Mouse (Mus musculus): ENCODE measurements around the gene Olfml2a. TPM values are rescaled to one million over a fixed set of nuclear protein-coding genes. Genes with fewer than 3 reads are reported as not detected.

The Olfml2a gene
- total and polyA plus RNA-seq, 3 experiments, result 0.12 to 0.33 TPM; not detected in 1

GRCm38 (mm10) chr2:38997386-38998374 lies 65.9 kb downstream of the Olfml2a start, which contains the start of gene Wdr38 (continued):
- TF ChIP-seq CTCF (IDR thresholded peaks at IDR 0.05 in 2 of 3, conservative IDR thresholded peaks at IDR 0.05 in 1 of 3; ENCODE audit: control insufficient read depth in 1 of 3, insufficient read depth in 1 of 3, low read depth in 2 of 3, low read length in 3 of 3, poor library complexity in 1 of 3, severe bottlenecking in 1 of 3), result peak; percentile 83 to 98 (median 93)
- TF ChIP-seq POLR2A (IDR thresholded peaks at IDR 0.05; ENCODE audit: control insufficient read depth in 1 of 2, insufficient read depth in 1 of 2, low read depth in 1 of 2, low read length in 2 of 2, poor library complexity in 1 of 2), result peak; percentile 44 to 76; a peak in 3 of 4 replicates
- no peak for TF ChIP-seq JUND (IDR thresholded peaks at IDR 0.05; ENCODE audit: low read depth, low read length)
- TF ChIP-seq ZNF384 (IDR thresholded peaks at IDR 0.05; ENCODE audit: low read depth, low read length), result no peak
- TF ChIP-seq UBTF (IDR thresholded peaks at IDR 0.05; ENCODE audit: borderline replicate concordance, insufficient read depth, low read depth, low read length), result no peak

- peaks cover 29% of the 10 kb centered on the region for H3K79me2 ChIP-seq (ENCODE audit: control insufficient read depth, insufficient read depth, low read length, poor library complexity)
- no peak for TF ChIP-seq POLR2A (IDR thresholded peaks at IDR 0.05; ENCODE audit: control insufficient read depth in 1 of 2, insufficient read depth in 1 of 2, low read depth in 1 of 2, low read length in 2 of 2, poor library complexity in 1 of 2)
- peak overlapping the region; percentile 0; the same call in 1 of the 2 replicates for H3K27ac ChIP-seq (ENCODE audit: control insufficient read depth, low read depth, low read length)
- H3K9ac ChIP-seq (ENCODE audit: control insufficient read depth, low read depth, low read length, poor library complexity, severe bottlenecking), result peak overlapping the region; percentile 28
- H3K4me3 ChIP-seq (ENCODE audit: control insufficient read depth in 1 of 2, insufficient read depth in 1 of 2, low read depth in 2 of 2, low read length in 2 of 2), result peak overlapping the region in 1 of 2 experiments; percentile 56; a peak in 1 of 4 replicates
- H3K9me3 ChIP-seq (replicated peaks; ENCODE audit: insufficient read depth, low read length), result no peaks in the 10 kb centered on the region
- no peaks in the 10 kb centered on the region for H3K27me3 ChIP-seq (ENCODE audit: control insufficient read depth in 1 of 2, insufficient read depth in 2 of 2, low read length in 2 of 2)
- peaks cover 0 to 13% of the 10 kb centered on the region in 2 experiments; a peak in 3 of 4 replicates for H3K36me3 ChIP-seq (ENCODE audit: control insufficient read depth in 1 of 2, insufficient read depth in 2 of 2, low read length in 2 of 2)
- peaks cover 0 to 11% of the 10 kb centered on the region in 2 experiments; a peak in 3 of 4 replicates for H3K4me1 ChIP-seq (ENCODE audit: control insufficient read depth in 1 of 2, insufficient read depth in 2 of 2, low read length in 2 of 2)
- DNase-seq (ENCODE audit: low read depth, low spot score), result peak; percentile 63
These were observed 67.6 kb downstream of the Olfml2a start for GRCm38 (mm10) chr2:38999381-38999780.

- peaks cover 0 to 11% of the 10 kb centered on the region in 2 experiments; a peak in 3 of 4 replicates for H3K4me1 ChIP-seq (ENCODE audit: control insufficient read depth in 1 of 2, insufficient read depth in 2 of 2, low read length in 2 of 2)
- peaks cover 34% of the 10 kb centered on the region for H3K79me2 ChIP-seq (ENCODE audit: control insufficient read depth, insufficient read depth, low read length, poor library complexity)
- no peak for DNase-seq (ENCODE audit: low read depth, low spot score)
- H3K36me3 ChIP-seq (ENCODE audit: control insufficient read depth in 1 of 2, insufficient read depth in 2 of 2, low read length in 2 of 2), result peaks cover 0 to 13% of the 10 kb centered on the region in 2 experiments; a peak in 3 of 4 replicates
- H3K9ac ChIP-seq (ENCODE audit: control insufficient read depth, low read depth, low read length, poor library complexity, severe bottlenecking), result no peak overlapping the region
- H3K27ac ChIP-seq (ENCODE audit: control insufficient read depth, low read depth, low read length), result no peak overlapping the region
- H3K4me3 ChIP-seq (ENCODE audit: control insufficient read depth in 1 of 2, insufficient read depth in 1 of 2, low read depth in 2 of 2, low read length in 2 of 2), result no peak overlapping the region
- H3K27me3 ChIP-seq (ENCODE audit: control insufficient read depth in 1 of 2, insufficient read depth in 2 of 2, low read length in 2 of 2), result no peaks in the 10 kb centered on the region
- no peaks in the 10 kb centered on the region for H3K9me3 ChIP-seq (replicated peaks; ENCODE audit: insufficient read depth, low read length)
- TF ChIP-seq NELFE (IDR thresholded peaks at IDR 0.05; ENCODE audit: low read depth, low read length), result peak; percentile 39; the same call in 1 of the 2 replicates
- no peak for TF ChIP-seq SIN3A (IDR thresholded peaks at IDR 0.05; ENCODE audit: low read length)
- no peak for TF ChIP-seq ETS1 (IDR thresholded peaks at IDR 0.05; ENCODE audit: low read depth, low read length)
- no peak for TF ChIP-seq USF1 (IDR thresholded peaks at IDR 0.05; ENCODE audit: low read depth, low read length)
- no peak for TF ChIP-seq MEF2A (IDR thresholded peaks at IDR 0.05; ENCODE audit: extremely low read depth, insufficient replicate concordance, low read depth, low read length, poor library complexity, severe bottlenecking)
- TF ChIP-seq HCFC1 (IDR thresholded peaks at IDR 0.05; ENCODE audit: low read depth, low read length), result 0 out of 2 replicates have a peak, but pooled peaks have one; percentile 37
- peak; percentile 4 to 66; a peak in 2 of 4 replicates for TF ChIP-seq POLR2A (IDR thresholded peaks at IDR 0.05; ENCODE audit: control insufficient read depth in 1 of 2, insufficient read depth in 1 of 2, low read depth in 1 of 2, low read length in 2 of 2, poor library complexity in 1 of 2)
- no peak for TF ChIP-seq ZNF384 (IDR thresholded peaks at IDR 0.05; ENCODE audit: low read depth, low read length)
- TF ChIP-seq CHD2 (IDR thresholded peaks at IDR 0.05; ENCODE audit: low read length), result peak; percentile 46; the same call in 1 of the 2 replicates
- TF ChIP-seq ZC3H11A (IDR thresholded peaks at IDR 0.05; ENCODE audit: low read depth, low read length), result no peak
- no peak for TF ChIP-seq BHLHE40 (IDR thresholded peaks at IDR 0.05; ENCODE audit: borderline replicate concordance, low read depth, low read length)
- TF ChIP-seq ZMIZ1 (IDR thresholded peaks at IDR 0.05; ENCODE audit: low read depth, low read length), result no peak; the same call in 1 of the 2 replicates
- peak; percentile 3; the same call in 1 of the 2 replicates for TF ChIP-seq SMC3 (IDR thresholded peaks at IDR 0.05; ENCODE audit: low read depth, low read length)
- TF ChIP-seq GABPA (IDR thresholded peaks at IDR 0.05; ENCODE audit: low read depth, low read length), result no peak
- TF ChIP-seq POLR2AphosphoS2 (IDR thresholded peaks at IDR 0.05; ENCODE audit: low read length), result peak; percentile 92
- TF ChIP-seq KAT2A (conservative IDR thresholded peaks at IDR 0.05; ENCODE audit: low read depth, low read length), result no peak
- TF ChIP-seq USF2 (IDR thresholded peaks at IDR 0.05; ENCODE audit: borderline replicate concordance in 1 of 2, insufficient read depth in 1 of 2, low read depth in 1 of 2, low read length in 2 of 2), result no peak
- no peak for TF ChIP-seq NRF1 (IDR thresholded peaks at IDR 0.05; ENCODE audit: insufficient read depth, low read depth, low read length, poor library complexity, severe bottlenecking)
- 0 out of 2 replicates have a peak, but pooled peaks have one; percentile 31 for TF ChIP-seq MYB (IDR thresholded peaks at IDR 0.05; ENCODE audit: low read depth, low read length)
- TF ChIP-seq ELF1 (IDR thresholded peaks at IDR 0.05; ENCODE audit: low read depth, low read length), result no peak
These were observed 68.3 kb downstream of the Olfml2a start for GRCm38 (mm10) chr2:38999910-39000586.

All from MEL (cell line).